Mouse (Mus musculus) forebrain, postnatal 0 days (tissue): ENCODE data around the gene Rwdd2a. TPM values are rescaled to one million over a fixed set of nuclear protein-coding genes. Genes with fewer than 3 reads are reported as not detected.

Experiments
- ATAC-seq: fragments of 200-750 bp; cut with Nextera tagmentation; 2 replicates; pipeline ENCODE4 v1.8.0; 2017; ENCODE audit warnings: mild to moderate bottlenecking, moderate library complexity
- DNase-seq: peaks from one replicate; pipeline ENCODE4 v3.0.0-alpha.2; 2015
- H3K27ac ChIP-seq: fragments of 300-500 bp; sonication (generic); 2 replicates; pipeline ENCODE4 v1.5.1; 2014; ENCODE audit warnings: low read depth, mild to moderate bottlenecking, antibody characterized with exemption, low read length, moderate library complexity, mixed read lengths
- H3K27me3 ChIP-seq: fragments of 300-500 bp; sonication (generic); 2 replicates; pipeline ENCODE4 v1.6.1; 2014; ENCODE audit warnings: mild to moderate bottlenecking, low read length, mixed read lengths; ENCODE audit not compliant: insufficient read depth
- H3K36me3 ChIP-seq: fragments of 300-500 bp; sonication (generic); 2 replicates; pipeline ENCODE4 v1.6.1; 2014; ENCODE audit warnings: mild to moderate bottlenecking, moderate library complexity; ENCODE audit not compliant: insufficient read depth
- H3K4me1 ChIP-seq: fragments of 300-500 bp; sonication (generic); 2 replicates; pipeline ENCODE4 v1.6.1; 2014; ENCODE audit warnings: antibody characterized with exemption; ENCODE audit not compliant: insufficient read depth
- H3K4me2 ChIP-seq: fragments of 300-500 bp; sonication (generic); 2 replicates; pipeline ENCODE4 v1.6.1; 2014; ENCODE audit warnings: low read depth, mild to moderate bottlenecking, moderate library complexity
- H3K4me3 ChIP-seq: fragments of 300-500 bp; sonication (generic); 2 replicates; pipeline ENCODE4 v1.5.1; 2014; ENCODE audit warnings: low read depth, low read length, mixed read lengths
- H3K9ac ChIP-seq: fragments of 300-500 bp; sonication (generic); 2 replicates; pipeline ENCODE4 v1.6.1; 2014; ENCODE audit warnings: mild to moderate bottlenecking
- H3K9me3 ChIP-seq: fragments of 300-500 bp; sonication (generic); 2 replicates; pipeline ENCODE4 v1.6.1; 2016; ENCODE audit warnings: low read length
- CTCF ChIP-seq: sonication (generic); IDR thresholded peaks from 2 replicates; pipeline ENCODE4 v1.5.1; 2016; ENCODE audit warnings: antibody characterized with exemption, control low read depth, low read depth
- WGBS: fragments of 180-500 bp; shearing (Covaris S2); extraction: QIAGEN DNeasy Blood & Tissue Kit; methylation state at CpG from one replicate; pipeline ENCODE4 v1.1.7; 2014; 5-methylcytosine and 5-hydroxymethylcytosine counted together
- polyA plus RNA-seq: library from polyadenylated mRNA; unstranded; fragments of >200 nt; fragmentation: Nextera tagmentation; extraction: Ambion mirVana; gene quantifications from 2 replicates; pipeline ENCODE4 v1.2.1, GENCODE M21; 2015
- total RNA-seq: library from RNA; depleted of rRNA; stranded (reverse); fragments of >200 nt; gene quantifications from 2 replicates; pipeline ENCODE4 v1.2.3, GENCODE M21; 2014

The Rwdd2a gene
- total and polyA plus RNA-seq, 2 experiments from 2014 or later, result 19.1 to 40.7 TPM

- Histone ChIP-seq H3K9me3 (no peaks in the 10 kb centered on the region), H3K4me3 (peak overlapping the region; percentile 67), H3K4me1 (peaks cover 8% of the 10 kb centered on the region; the same call in 1 of the 2 replicates), H3K27me3 (no peaks in the 10 kb centered on the region), H3K27ac (peak overlapping the region; percentile 57; the same call in 1 of the 2 replicates), H3K36me3 (peaks cover 11% of the 10 kb centered on the region; the same call in 1 of the 2 replicates), H3K9ac (peak overlapping the region; percentile 69), H3K4me2 (peak overlapping the region; percentile 99)
- DNase-seq, result no peak
- 1% methylated on average over 25 of the region's 25 CpGs for WGBS
- ATAC-seq, result peak; percentile 38
- no peak for TF ChIP-seq CTCF
Observed at GRCm38 (mm10) chr9:86572196-86572595, 405 bp downstream of the Rwdd2a start.

DNA sequence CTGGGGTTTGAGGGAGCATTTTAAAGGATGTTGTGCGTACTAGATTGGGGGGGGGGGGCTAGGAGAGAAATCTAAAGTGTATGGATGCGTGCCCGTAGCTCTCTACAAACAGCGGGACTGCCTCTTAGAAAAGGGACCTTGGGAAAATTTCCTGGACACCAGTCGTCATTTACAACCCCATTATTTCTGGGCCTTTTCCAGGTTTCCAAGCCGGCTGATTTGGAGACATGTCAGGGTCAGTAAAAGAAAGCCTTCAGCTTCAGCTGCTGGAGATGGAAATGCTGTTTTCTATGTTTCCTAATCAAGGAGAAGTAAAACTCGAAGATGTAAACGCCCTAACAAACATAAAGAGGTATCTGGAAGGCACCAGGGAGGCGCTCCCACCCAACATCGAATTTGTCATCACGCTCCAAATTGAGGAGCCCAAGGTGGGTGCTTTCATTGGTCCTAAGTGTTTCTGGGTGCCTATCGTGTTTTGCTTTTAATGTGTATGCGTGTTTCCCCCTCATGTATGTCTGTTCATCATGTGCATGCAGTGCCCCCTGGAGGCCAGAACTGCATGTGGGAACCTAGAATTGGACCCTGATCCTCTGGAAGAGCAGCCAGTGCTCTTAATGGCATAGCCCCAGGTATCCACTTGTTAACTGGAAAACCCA, 973 bp downstream of the Rwdd2a start:
- 3% methylated on average over 13 of the region's 13 CpGs for WGBS

GRCm38 (mm10) chr9:86573616-86574303, 2.0 kb downstream of the Rwdd2a start:
- H3K4me3 ChIP-seq, result no peak overlapping the region
- 88% methylated on average over 20 of the region's 20 CpGs for WGBS
- ATAC-seq (no peak), DNase-seq (no peak)
- peaks cover 8% of the 10 kb centered on the region; the same call in 1 of the 2 replicates for H3K4me1 ChIP-seq
- H3K9ac ChIP-seq, result no peak overlapping the region
- peaks cover 7% of the 10 kb centered on the region; the same call in 1 of the 2 replicates for H3K36me3 ChIP-seq
- H3K4me2 ChIP-seq, result no peak overlapping the region
- no peaks in the 10 kb centered on the region for H3K9me3 ChIP-seq
- TF ChIP-seq CTCF, result no peak
- H3K27ac ChIP-seq, result no peak overlapping the region
- no peaks in the 10 kb centered on the region for H3K27me3 ChIP-seq

More for the DNA sequence above, 973 bp downstream of the Rwdd2a start:
- Histone ChIP-seq H3K4me2 (peak overlapping the region; percentile 99), H3K36me3 (peaks cover 11% of the 10 kb centered on the region; the same call in 1 of the 2 replicates), H3K27me3 (no peaks in the 10 kb centered on the region), H3K4me3 (peak overlapping the region; percentile 67), H3K27ac (no peak overlapping the region; the same call in 1 of the 2 replicates), H3K9me3 (no peaks in the 10 kb centered on the region), H3K9ac (peak overlapping the region; percentile 69), H3K4me1 (peaks cover 8% of the 10 kb centered on the region; the same call in 1 of the 2 replicates)
- DNase-seq (peak; percentile 81), ATAC-seq (peak; percentile 16; the same call in 1 of the 2 replicates)
- TF ChIP-seq CTCF, result peak; percentile 86

- Histone ChIP-seq H3K27ac (no peak overlapping the region), H3K27me3 (no peaks in the 10 kb centered on the region), H3K36me3 (no peaks in the 10 kb centered on the region; the same call in 1 of the 2 replicates), H3K4me2 (no peak overlapping the region), H3K9ac (no peak overlapping the region), H3K4me3 (no peak overlapping the region), H3K4me1 (peaks cover 8% of the 10 kb centered on the region; the same call in 1 of the 2 replicates), H3K9me3 (no peaks in the 10 kb centered on the region)
- ATAC-seq (no peak), DNase-seq (no peak)
- TF ChIP-seq CTCF, result no peak
- WGBS, result 86% methylated on average over 6 of the region's 6 CpGs
Observed at GRCm38 (mm10) chr9:86575178-86575577, 3.4 kb downstream of the Rwdd2a start.

- TF ChIP-seq CTCF, result no peak
- WGBS, result 95% methylated on average over 10 of the region's 10 CpGs
- no peaks in the 10 kb centered on the region for H3K27me3 ChIP-seq
Observed at GRCm38 (mm10) chr9:86579657-86580056, 7.9 kb downstream of the Rwdd2a start.

DNA sequence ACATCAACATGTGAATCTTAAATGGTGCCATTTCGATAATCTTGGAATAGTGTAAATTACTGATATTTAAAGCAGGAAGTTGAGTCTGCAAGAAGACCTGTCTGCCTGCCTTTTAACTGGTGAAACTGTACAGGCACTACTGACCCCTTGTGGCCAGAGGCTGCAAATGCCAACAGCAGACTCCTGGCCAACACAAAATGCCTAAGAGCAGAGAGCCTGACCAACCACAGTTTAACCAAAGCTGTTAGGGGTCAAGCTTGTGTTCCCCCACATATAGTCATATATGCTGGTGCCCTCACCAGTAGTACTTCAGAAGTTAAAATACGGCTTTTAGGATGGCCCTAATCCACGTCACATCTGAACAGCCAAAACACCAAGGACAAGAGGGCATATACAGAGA, 11.9 kb downstream of the Rwdd2a start:
- ATAC-seq (peak; percentile 66; the same call in 1 of the 2 replicates), DNase-seq (peak; percentile 74)
- no peak overlapping the region for H3K27ac ChIP-seq
- no peaks in the 10 kb centered on the region; the same call in 1 of the 2 replicates for H3K36me3 ChIP-seq
- H3K9ac ChIP-seq, result no peak overlapping the region
- no peaks in the 10 kb centered on the region for H3K9me3 ChIP-seq
- H3K4me1 ChIP-seq, result no peaks in the 10 kb centered on the region
- WGBS, result 56% methylated on average over 3 of the region's 3 CpGs
- TF ChIP-seq CTCF, result peak; percentile 91
- H3K27me3 ChIP-seq, result no peaks in the 10 kb centered on the region
- no peak overlapping the region for H3K4me2 ChIP-seq
- no peak overlapping the region for H3K4me3 ChIP-seq

More at GRCm38 (mm10) chr9:86579657-86580056, 7.9 kb downstream of the Rwdd2a start:
- H3K36me3 ChIP-seq, result no peaks in the 10 kb centered on the region; the same call in 1 of the 2 replicates
- no peaks in the 10 kb centered on the region for H3K4me1 ChIP-seq
- no peak overlapping the region for H3K4me2 ChIP-seq
- DNase-seq (no peak), ATAC-seq (no peak)
- no peak overlapping the region for H3K9ac ChIP-seq
- H3K27ac ChIP-seq, result no peak overlapping the region
- no peaks in the 10 kb centered on the region for H3K9me3 ChIP-seq
- H3K4me3 ChIP-seq, result no peak overlapping the region
